Mouse (Mus musculus) layer of hippocampus, adult 8-10 months (tissue): ENCODE data around the gene Cdipt. TPM values are rescaled to one million over a fixed set of nuclear protein-coding genes. Genes with fewer than 3 reads are reported as not detected.

Source experiments
- DNase-seq, 2 experiments: peaks; one replicate each; pipeline ENCODE4 v3.0.0; 2022; ENCODE audit warnings: low spot score in 2 of 2
- total RNA-seq, 4 experiments: library from RNA; stranded (reverse); gene quantifications; 2 replicates each; pipeline ENCODE4 v1.2.4; 2022

Cdipt gene
- 100 to 1,000 TPM; 138 to 156 (median 152) TPM for total RNA-seq

- DNase-seq: no peak
These were observed at the start of gene Cdipt for GRCm38 (mm10) chr7:126975893-126975949. Gene Cdipt, plus strand, starts transcription at chr7:126975914.

DNA sequence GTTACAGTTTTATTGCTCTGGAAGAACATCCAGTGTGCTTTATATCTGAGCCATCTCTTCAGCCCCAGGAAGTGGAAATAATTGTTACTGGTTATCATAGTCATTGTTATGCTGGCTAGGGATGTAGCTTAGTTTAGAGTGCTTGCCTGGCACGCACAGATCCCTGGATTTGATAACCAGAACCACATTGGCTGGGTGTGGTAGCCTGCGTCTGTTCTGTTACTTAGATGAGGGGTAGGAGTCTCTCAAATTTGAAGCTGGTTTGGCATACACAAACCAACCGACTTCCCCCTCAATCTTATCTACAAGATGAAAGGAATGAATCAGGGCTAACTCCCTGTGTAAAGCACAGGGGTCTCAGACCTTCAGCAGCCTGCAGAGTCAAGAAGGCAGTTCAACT lies 49.4 kb upstream of the Cdipt start:
- DNase-seq: no peak

DNA sequence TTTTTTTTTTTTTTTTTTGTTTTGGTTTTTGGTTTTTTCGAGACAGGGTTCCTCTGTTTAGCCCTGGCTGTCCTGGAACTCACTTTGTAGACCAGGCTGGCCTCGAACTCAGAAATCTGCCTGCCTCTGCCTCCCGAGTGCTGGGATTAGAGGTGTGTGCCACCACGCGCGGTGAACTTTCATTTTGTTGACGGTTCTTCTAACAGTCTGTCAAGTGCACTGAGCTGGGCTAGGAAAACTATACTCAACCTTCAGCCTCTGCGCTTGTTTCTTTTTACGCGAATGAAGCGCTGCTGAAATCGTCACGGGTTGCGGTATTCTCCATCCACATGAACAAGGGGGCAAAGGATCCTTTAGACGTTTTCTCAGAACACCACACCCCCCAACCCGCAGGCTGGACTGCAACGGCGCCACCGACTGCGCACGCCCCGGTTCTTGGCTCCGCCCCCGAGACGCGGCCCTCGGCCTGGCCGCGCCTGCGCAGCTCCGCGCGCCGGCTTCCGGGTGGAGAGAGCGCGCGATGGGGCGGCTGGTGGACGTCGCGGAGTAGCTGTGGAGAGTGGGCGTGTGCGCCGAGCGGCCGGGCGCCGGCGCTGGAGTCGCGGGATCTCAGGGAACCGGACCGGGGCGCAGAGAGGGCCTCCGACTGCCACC lies 47.2 kb upstream of the Cdipt start, which contains the start of gene Kctd13:
Gene Kctd13, plus strand, starts transcription at position 496 of the 654 bp plus-strand sequence.
- DNase-seq: peak; percentile 83 to 90

- no peak for DNase-seq
These were observed 46.7 kb upstream of the Cdipt start for GRCm38 (mm10) chr7:126929046-126929445.

DNA sequence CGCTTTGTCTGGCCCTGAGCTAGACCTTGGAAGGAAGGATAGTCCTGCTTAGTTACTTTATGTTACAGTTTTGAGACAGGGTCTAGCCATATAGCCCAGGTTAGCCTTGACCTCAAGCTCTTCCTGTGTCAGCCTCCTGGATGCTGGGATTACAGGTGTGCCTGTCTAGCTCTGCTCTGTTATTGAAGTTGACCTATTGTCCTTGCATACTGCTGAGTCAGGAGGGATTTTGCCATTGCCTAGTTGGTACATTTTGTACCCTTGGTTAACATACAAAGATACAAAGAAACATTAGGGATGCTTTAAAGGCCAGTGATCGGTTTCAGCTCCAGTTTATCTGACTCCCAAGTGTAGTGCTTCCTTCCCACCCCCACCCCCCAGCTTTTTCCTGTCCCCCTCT lies 43.1 kb upstream of the Cdipt start:
- no peak for DNase-seq

DNA sequence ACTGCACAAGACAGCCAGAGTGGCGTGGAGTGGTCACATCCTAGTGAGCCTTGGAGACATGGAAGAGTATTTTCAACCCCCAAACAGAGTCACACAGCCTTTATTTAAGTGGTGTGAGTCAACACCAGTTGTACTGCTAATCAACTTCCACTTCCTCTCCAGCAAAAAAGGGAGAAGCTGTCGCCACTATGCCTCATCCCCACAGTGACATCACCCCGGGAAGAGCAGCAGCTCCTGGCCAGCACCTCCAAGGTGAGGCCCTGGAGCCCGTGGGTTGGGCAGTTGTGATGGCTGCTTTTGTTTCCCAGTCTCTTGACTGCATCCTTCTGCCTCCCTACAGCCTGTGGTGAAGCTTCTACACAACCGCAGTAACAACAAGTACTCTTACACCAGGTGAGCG lies 34.5 kb upstream of the Cdipt start:
- DNase-seq: no peak

DNA sequence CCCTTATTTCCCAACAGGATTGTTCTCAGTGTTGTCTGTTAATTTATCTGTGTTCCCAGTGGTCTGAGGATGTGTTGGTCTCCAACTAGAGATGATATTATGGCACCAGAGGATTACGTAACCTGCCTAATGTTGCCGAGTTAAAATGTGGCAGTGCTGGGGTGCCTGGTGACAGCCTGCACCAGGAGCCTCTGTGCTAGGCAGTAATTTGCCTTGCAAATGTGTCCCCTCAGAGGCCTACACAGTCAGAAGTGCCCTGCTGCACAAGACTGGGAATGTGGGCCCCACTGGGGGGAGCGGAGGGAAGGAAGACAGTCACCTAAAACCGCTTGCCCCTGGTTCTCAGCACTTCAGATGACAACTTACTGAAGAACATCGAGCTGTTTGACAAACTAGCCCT lies 33.9 kb upstream of the Cdipt start:
- peak; percentile 54 to 57 for DNase-seq

DNA sequence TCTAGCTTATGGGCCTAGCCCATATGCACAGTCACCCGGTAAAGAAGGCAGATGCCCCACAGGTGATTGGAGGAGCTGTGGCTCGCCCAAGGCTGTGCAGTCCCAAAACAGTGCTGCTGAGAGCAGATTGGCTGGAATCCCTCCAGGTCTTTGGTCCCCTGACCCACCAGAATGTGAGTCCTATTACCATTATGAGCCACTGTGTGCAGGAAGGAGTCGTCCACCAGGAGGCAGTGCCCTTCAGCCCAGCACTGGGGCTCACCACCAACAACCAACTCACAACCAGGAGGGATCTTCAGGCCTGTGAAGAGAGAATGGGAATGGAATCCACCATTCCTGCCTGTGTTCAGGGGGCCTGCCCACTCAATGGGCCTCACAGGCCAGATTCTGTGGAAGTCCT lies 29.2 kb upstream of the Cdipt start:
- no peak for DNase-seq

GRCm38 (mm10) chr7:126948626-126949025 lies 27.1 kb upstream of the Cdipt start:
- DNase-seq: no peak

- peak; percentile 52 to 65 for DNase-seq
These were observed 26.3 kb upstream of the Cdipt start, which contains the start of gene Asphd1 for GRCm38 (mm10) chr7:126949403-126949792. Gene Asphd1, minus strand, starts transcription at chr7:126949582.

GRCm38 (mm10) chr7:126949793-126950646 lies 25.7 kb upstream of the Cdipt start, which contains the start of gene Sez6l2:
Gene Sez6l2, plus strand, starts transcription at chr7:126950563.
- peak; percentile 77 to 83 for DNase-seq

DNA sequence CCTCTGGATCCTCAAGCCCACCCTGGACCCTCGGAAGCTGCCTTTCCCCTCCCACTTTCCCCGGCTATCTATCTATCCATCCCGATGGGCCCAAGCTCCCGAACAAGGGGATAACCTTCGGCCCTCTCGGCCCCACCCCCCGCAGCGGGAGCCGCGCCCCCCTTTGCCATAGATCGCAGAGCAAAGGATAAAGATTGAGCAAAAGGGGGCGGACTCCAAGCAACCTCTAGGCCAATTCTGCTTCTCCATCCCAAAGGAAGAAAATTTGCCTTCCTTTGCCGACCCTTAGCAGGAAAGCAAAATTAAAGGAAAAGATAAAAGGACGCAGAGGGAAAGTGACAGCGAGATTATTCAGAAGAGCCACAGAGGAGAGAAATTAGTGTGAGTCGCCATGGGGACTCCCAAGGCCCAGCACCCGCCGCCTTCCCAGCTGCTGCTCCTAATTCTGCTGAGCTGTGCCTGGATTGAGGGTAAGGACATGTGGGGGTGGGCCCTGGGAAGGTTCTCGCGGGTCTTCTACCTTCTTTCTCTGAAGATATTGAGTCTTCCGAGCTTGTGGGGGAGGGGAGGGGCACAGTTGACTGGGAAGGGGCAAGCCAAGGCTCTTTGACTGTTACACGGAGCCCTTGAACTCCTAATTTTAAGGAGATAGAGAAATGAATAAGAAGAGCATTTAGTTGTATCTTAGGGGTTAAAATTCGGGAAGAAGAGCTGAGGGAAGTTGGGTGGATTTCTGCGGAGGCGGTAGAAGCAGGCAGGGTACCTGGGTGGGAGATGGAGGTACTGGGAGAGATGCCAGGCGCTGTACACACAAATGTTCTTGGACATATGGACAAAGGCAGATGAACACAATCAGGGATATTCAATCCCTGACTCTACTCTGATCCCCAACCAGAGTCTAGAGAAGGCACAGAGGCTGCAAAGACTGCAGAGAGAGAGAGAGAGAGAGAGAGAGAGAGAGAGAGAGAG lies 24.8 kb upstream of the Cdipt start:
- DNase-seq: no peak

- no peak for DNase-seq
These were observed 24.0 kb upstream of the Cdipt start for GRCm38 (mm10) chr7:126951741-126952140.

GRCm38 (mm10) chr7:126952646-126953045 lies 23.1 kb upstream of the Cdipt start:
- DNase-seq: no peak

DNA sequence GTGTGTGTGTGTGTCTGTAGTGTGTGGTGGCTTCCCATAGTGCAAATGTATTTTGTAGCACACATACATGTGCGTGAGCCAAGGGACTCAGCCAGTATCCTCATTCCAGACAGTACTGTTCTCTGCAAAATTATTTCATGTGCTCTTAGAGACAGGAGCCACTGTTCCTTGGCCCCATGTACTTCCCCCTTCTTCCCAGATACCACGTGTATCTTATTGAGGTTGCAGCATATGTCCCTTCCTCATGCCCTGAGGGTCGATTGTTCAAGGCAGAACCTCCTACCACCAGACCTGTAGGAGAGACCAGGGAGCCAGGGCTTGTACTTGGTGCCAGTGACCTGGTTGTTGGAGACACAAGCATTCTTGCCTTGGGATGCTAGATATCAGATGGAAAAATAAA lies 20.6 kb upstream of the Cdipt start:
- DNase-seq: no peak

DNA sequence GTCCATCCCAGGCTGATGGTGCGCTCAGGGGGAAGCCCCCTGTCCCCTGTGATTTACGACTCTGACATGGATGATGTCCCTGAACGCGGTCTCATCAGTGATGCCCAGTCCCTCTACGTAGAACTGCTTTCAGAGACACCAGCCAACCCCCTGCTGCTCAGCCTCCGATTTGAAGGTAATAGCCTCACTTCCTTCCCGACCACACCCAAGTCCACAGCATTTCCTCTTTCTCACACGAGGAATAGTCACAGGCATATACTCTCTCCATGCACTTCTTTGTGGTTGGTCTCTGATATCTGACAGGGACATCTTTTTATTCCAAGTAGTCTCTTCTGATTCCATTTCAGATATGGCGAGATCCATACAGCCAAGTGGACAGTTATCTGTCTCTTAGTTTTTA lies 15.9 kb upstream of the Cdipt start:
- DNase-seq: no peak

DNA sequence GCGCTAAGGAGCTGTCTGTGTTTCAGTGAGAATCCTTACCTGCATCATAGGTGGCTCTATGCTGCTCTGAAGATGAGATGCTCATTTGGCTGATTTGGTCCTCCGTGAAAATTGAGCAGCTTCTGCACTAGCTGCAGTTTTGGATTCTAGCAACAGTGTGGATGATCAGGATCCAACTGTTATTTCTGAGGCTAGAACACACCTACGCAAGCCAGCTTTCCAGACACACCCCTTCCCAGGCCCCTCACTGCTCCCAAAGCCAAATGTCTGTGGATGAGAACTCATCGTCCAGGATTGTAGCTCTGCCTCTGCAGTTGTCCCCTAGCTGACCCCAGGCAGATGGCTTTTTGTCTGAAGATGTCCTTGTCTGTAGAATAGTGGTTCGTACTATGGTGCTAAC lies 14.6 kb upstream of the Cdipt start:
- DNase-seq: peak; percentile 43 to 54

- no peak for DNase-seq
These were observed 13.7 kb upstream of the Cdipt start for GRCm38 (mm10) chr7:126961965-126962364.

DNA sequence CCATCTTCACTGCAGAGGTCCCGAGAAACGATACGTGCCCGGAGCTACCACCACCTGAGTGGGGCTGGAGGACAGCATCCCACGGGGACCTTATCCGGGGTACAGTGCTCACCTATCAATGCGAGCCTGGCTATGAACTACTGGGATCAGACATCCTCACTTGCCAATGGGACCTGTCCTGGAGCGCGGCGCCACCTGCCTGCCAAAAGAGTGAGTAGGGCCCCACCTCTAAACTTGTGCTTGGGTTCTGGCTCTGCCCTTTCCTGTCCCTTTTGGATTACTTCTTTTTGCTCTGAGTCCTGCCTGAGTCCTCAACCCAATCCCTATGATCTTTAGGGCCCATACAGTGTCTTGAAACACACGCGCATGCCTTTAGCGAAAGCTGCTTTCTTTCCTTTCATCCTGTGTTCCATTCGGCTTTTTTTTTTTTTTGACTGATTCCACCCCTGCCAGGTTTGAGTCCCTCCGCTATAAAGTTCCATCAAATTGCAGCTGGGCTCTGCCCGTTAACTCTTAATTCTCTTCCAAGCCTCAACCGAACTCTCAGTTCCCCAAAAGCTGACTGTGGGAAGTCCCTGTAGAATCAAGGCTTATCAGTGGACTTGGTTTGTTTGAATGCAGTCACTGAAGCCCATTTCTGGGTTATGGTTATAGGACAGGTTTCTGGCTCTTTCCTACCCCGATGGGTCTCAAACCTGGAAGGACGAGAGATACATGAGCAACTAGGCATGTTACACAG lies 12.0 kb upstream of the Cdipt start:
- DNase-seq: no peak

DNA sequence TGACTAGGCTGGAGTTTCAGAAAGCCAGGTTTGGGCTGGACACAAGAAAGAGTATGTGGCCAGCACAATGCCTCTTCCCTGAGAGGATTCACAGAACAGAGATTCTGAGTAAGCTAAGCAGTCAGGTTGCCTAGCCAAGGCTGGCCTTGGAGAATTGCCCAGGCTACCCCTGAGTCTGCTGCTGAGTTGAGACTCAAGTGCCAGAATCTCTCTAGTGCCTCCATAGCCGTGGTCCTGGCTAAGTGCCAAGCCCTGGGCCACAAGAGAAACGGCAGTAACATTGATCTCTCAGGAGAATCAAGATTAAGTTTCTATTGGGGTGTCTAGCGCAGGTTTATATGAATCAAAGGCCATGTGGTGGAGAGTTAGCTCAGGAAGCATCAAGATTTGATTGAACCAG lies 10.1 kb upstream of the Cdipt start:
- no peak for DNase-seq

GRCm38 (mm10) chr7:126967361-126967760 lies 8.4 kb upstream of the Cdipt start:
- no peak for DNase-seq
